ENCODE assay signal across 7 mouse cellular contexts in the genomic region with DNA sequence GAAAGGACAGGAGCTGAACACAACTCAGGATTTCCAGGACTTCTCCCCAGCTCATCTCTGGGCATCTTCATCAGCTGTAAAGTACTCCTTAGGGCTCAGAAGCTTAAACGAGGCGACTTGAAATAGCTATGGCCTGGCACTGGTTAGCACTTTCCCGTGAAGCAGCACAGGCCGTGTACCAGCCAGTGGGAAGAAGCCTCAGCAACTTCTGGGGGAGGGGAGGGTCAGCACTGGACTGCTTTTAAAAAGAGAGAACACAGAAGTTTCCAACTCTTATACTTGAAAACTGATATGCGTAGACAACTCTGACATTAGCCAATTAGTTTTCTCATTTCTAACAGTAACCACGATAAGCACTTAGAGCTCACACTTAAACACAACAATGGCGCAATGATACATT. TPM values are rescaled to one million over a fixed set of nuclear protein-coding genes. Genes with fewer than 3 reads are reported as not detected.
DNase-seq lines count a peak whose midpoint lies in the region; ATAC-seq lines count a peak whose summit lies in the region.

No protein-coding gene starts in this region.

- H3K36me3 ChIP-seq in megakaryocyte, embryonic 14.5 days (replicated peaks; ENCODE audit: low read length) = peaks cover 20% of the 10 kb centered on the region
- H3K36me3 ChIP-seq in heart, embryonic 15.5 days = no peaks in the 10 kb centered on the region
- H3K36me3 ChIP-seq in liver, embryonic 12.5 days = 0 out of 2 replicates have a peak, but pooled peaks cover under 1% of the 10 kb centered on the region

- peak overlapping the region; percentile 72 for H3K4me2 ChIP-seq in heart, embryonic 15.5 days
- peak overlapping the region; percentile 99 for H3K4me2 ChIP-seq in liver, embryonic 12.5 days

- no peaks in the 10 kb centered on the region for H3K27me3 ChIP-seq in megakaryocyte, embryonic 14.5 days (replicated peaks)
- no peaks in the 10 kb centered on the region for H3K27me3 ChIP-seq in heart, embryonic 15.5 days
- H3K27me3 ChIP-seq in liver, embryonic 12.5 days (replicated peaks) = 0 out of 2 replicates have a peak, but pooled peaks cover 4% of the 10 kb centered on the region

- peak overlapping the region; percentile 68 for H3K9ac ChIP-seq in heart, embryonic 15.5 days
- H3K9ac ChIP-seq in liver, embryonic 12.5 days = no peak overlapping the region

- H3K4me1 ChIP-seq in megakaryocyte, embryonic 14.5 days = peaks cover 24% of the 10 kb centered on the region
- H3K4me1 ChIP-seq in heart, embryonic 15.5 days (replicated peaks) = peaks cover 17% of the 10 kb centered on the region
- peaks cover 31% of the 10 kb centered on the region for H3K4me1 ChIP-seq in liver, embryonic 12.5 days

- ATAC-seq in megakaryocyte, adult 5-6 weeks (ENCODE audit: poor library complexity, severe bottlenecking) = no peak
- no peak for ATAC-seq in heart, embryonic 15.5 days (replicated peaks; ENCODE audit: insufficient number of reproducible peaks, insufficient read depth, low FRiP score, low read depth)
- no peak for ATAC-seq in liver, embryonic 12.5 days
- no peak for ATAC-seq in monocyte, adult 5-6 weeks (replicated peaks; ENCODE audit: insufficient number of reproducible peaks, low FRiP score, low TSS enrichment, poor library complexity, severe bottlenecking)

- peak overlapping the region; percentile 99 for H3K27ac ChIP-seq in heart, embryonic 15.5 days
- no peak overlapping the region for H3K27ac ChIP-seq in liver, embryonic 12.5 days

- 20% methylated on average over 7 of the region's 7 CpGs for WGBS in heart, embryonic 15.5 days
- 61% methylated on average over 7 of the region's 7 CpGs for WGBS in liver, embryonic 12.5 days (ENCODE audit: insufficient replicate concordance)

- peak overlapping the region; percentile 8 for H3K4me3 ChIP-seq in megakaryocyte, embryonic 14.5 days (replicated peaks)
- peak overlapping the region; percentile 73 for H3K4me3 ChIP-seq in heart, embryonic 15.5 days
- peak overlapping the region; percentile 84 for H3K4me3 ChIP-seq in liver, embryonic 12.5 days

- DNase-seq in yolk sac, embryonic 10.5 days (ENCODE audit: low spot score) = peak; percentile 14
- no peak for DNase-seq in spleen, postnatal 4 days (ENCODE audit: low spot score in 2 of 2)

- no peaks in the 10 kb centered on the region for H3K9me3 ChIP-seq in megakaryocyte, embryonic 14.5 days
- H3K9me3 ChIP-seq in heart, embryonic 15.5 days (replicated peaks) = no peaks in the 10 kb centered on the region
- H3K9me3 ChIP-seq in liver, embryonic 12.5 days (replicated peaks) = no peaks in the 10 kb centered on the region

RNA-seq across cellular contexts. Expression of gene Ugp2, which starts 2.5 kb away (rescaled TPM):
- 3.3 and 7.8 TPM in 2 replicates for polyA plus RNA-seq in megakaryocyte, embryonic 14.5 days (2012; ENCODE audit: insufficient read depth, low replicate concordance)
- 129 and 140 TPM in 2 replicates for total RNA-seq in megakaryocyte, adult 5-6 weeks (2015)
- 113 and 121 TPM in 2 replicates for total RNA-seq in megakaryocyte, adult 5-6 weeks (2017)
- polyA plus RNA-seq in heart, embryonic 15.5 days (2015; fragmentation: Nextera tagmentation; extraction: Ambion mirVana) = 149 and 175 TPM in 2 replicates
- polyA plus RNA-seq in liver, embryonic 12.5 days (2016; fragmentation: Nextera tagmentation; extraction: Ambion mirVana) = 31.8 and 37.9 TPM in 2 replicates
- total RNA-seq in monocyte, adult 5-6 weeks (2017) = 92.6 to 118 TPM (median 102 TPM) in 3 replicates

Comparison
In these comparisons a context has a peak if more than half of its experiments do, and no peak if none do; other contexts are left out.
1. H3K4me3 ChIP-seq: peak in every context shown above with its lines; median percentile 84 in liver, embryonic 12.5 days; 73 in heart, embryonic 15.5 days; 8 in megakaryocyte, embryonic 14.5 days.